Mouse (Mus musculus) B cell, adult 2 months (primary cell): ENCODE data around the gene Gm10638.

Experiments
- DNase-seq, 2 experiments: peaks; one replicate each; pipeline ENCODE4 v3.0.0; 2022

The Gm10638 gene

DNA sequence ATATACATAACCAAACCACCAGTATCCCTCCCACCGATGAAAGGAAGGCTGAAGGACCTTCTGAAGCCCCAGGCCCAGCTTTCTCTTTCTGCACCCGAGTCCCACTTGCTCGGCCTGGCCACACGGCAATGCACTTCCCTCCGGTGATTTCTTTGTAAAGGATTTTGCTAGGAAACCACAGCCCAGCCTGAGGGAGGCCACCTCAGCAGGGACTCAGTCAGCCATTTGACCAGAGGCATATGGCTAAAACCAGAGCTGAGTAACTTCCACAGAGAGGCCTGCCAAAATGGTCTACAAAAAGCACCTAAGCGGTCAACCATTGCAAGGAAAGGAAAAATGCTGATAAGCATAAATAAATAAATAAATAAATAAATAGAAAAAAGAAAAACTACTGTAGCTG lies 49.2 kb downstream of the Gm10638 start:
- no peak for DNase-seq
